Mouse (Mus musculus) lung, adult 2 months (tissue): ENCODE results near the gene Hist3h2ba.

Source experiments
- CTCF ChIP-seq: fragments of 200-500 bp; IDR thresholded peaks from 2 replicates; pipeline ENCODE4 v1.5.1; 2011; ENCODE audit warnings: mild to moderate bottlenecking, low read length, control low read depth; ENCODE audit not compliant: insufficient read depth
- POLR2A ChIP-seq: fragments of 200-500 bp; IDR thresholded peaks from 2 replicates; pipeline ENCODE4 v1.6.1; 2011; ENCODE audit warnings: low read depth, mild to moderate bottlenecking, control low read depth, low read length, borderline replicate concordance; ENCODE audit errors: extremely low read depth

GRCm38 (mm10) chr11:58957226-58957914 is 8.7 kb downstream of the Hist3h2ba start:
- TF ChIP-seq CTCF (no peak), POLR2A (no peak; the same call in 1 of the 2 replicates)
